Mouse (Mus musculus): ENCODE data around the gene Slc20a1. TPM values are rescaled to one million over a fixed set of nuclear protein-coding genes. Genes with fewer than 3 reads are reported as not detected.

Gene Slc20a1
- total RNA-seq, 1 experiment: 309 TPM

- in situ Hi-C loops (cut with MboI; ENCODE audit: low sequenced_read_pairs in 2 of 2, unreplicated experiment in 2 of 2): loop anchor here in 1 of 2 experiments (10.0 kb wide), 1 partner anchor 80 kb away; no protein-coding TSS in a partner anchor
- Histone ChIP-seq H3K4me3 (ENCODE audit: insufficient read depth in 1 of 2, low read depth in 1 of 2, low read length in 2 of 2, poor library complexity in 1 of 2, severe bottlenecking in 1 of 2) (no peak overlapping the region), H3K27ac (ENCODE audit: insufficient read depth, low read depth, low read length, poor library complexity, severe bottlenecking) (no peak overlapping the region), H3K4me1 (ENCODE audit: control insufficient read depth in 2 of 2, insufficient read depth in 2 of 2, low read length in 2 of 2, poor library complexity in 1 of 2) (peaks cover 6 to 15% of the 10 kb centered on the region in 2 experiments; a peak in 3 of 4 replicates), H3K36me3 (ENCODE audit: control insufficient read depth, insufficient read depth, low read length, poor library complexity, severe bottlenecking) (no peaks in the 10 kb centered on the region), H3K9me3 (ENCODE audit: control insufficient read depth, insufficient read depth, low read depth, low read length) (no peaks in the 10 kb centered on the region), H3K9ac (ENCODE audit: insufficient read depth, low read depth, low read length, poor library complexity, severe bottlenecking) (no peak overlapping the region)
- TF ChIP-seq MAFK (IDR thresholded peaks at IDR 0.05; ENCODE audit: insufficient read depth, low read depth, low read length): no peak
- TF ChIP-seq ZC3H11A (IDR thresholded peaks at IDR 0.05; ENCODE audit: borderline replicate concordance, low read depth, low read length): peak; percentile 45; the same call in 1 of the 2 replicates
- no peak for TF ChIP-seq ZNF384 (IDR thresholded peaks at IDR 0.05; ENCODE audit: low read depth, low read length)
- DNase-seq (ENCODE audit: low read depth, low spot score): no peak
Observed at GRCm38 (mm10) chr2:129174474-129174873, 24.1 kb upstream of the Slc20a1 start.

DNA sequence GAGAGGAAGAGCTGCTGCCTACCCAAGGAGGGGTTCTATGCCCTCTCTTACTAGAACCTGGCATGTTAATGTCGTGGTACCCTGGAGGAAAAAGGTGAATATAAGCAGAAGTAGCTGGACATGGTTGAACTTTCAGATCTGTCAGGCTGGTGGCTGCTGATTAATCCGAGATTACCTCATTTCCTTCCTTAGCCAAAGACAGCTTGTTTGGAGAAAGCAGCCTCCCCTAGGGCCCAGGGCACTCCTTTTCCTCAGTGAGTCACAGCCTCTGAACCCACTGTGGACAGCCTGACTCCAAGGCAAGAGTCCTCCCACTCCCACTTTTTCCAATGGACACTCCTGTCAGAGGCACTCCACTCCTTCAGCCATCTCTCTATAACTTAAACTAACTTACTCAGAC lies 22.9 kb upstream of the Slc20a1 start:
- Histone ChIP-seq H3K36me3 (ENCODE audit: control insufficient read depth, insufficient read depth, low read length, poor library complexity, severe bottlenecking) (no peaks in the 10 kb centered on the region), H3K9ac (ENCODE audit: insufficient read depth, low read depth, low read length, poor library complexity, severe bottlenecking) (no peak overlapping the region), H3K27ac (ENCODE audit: insufficient read depth, low read depth, low read length, poor library complexity, severe bottlenecking) (no peak overlapping the region), H3K4me3 (ENCODE audit: insufficient read depth in 1 of 2, low read depth in 1 of 2, low read length in 2 of 2, poor library complexity in 1 of 2, severe bottlenecking in 1 of 2) (no peak overlapping the region), H3K4me1 (ENCODE audit: control insufficient read depth in 2 of 2, insufficient read depth in 2 of 2, low read length in 2 of 2, poor library complexity in 1 of 2) (peaks cover 11 to 18% of the 10 kb centered on the region in 2 experiments; a peak in 3 of 4 replicates), H3K9me3 (ENCODE audit: control insufficient read depth, insufficient read depth, low read depth, low read length) (no peaks in the 10 kb centered on the region)
- no peak for DNase-seq (ENCODE audit: low read depth, low spot score)
- in situ Hi-C loops (cut with MboI; ENCODE audit: low sequenced_read_pairs in 2 of 2, unreplicated experiment in 2 of 2): loop anchor here in 1 of 2 experiments (10.0 kb wide), 1 partner anchor 79 kb away; no protein-coding TSS in a partner anchor
- TF ChIP-seq MAFK (IDR thresholded peaks at IDR 0.05; ENCODE audit: insufficient read depth, low read depth, low read length): no peak
- TF ChIP-seq ZNF384 (IDR thresholded peaks at IDR 0.05; ENCODE audit: low read depth, low read length): no peak
- no peak for TF ChIP-seq HCFC1 (IDR thresholded peaks at IDR 0.05; ENCODE audit: borderline replicate concordance, insufficient read depth, low read length)
- no peak for TF ChIP-seq ZC3H11A (IDR thresholded peaks at IDR 0.05; ENCODE audit: borderline replicate concordance, low read depth, low read length)

DNA sequence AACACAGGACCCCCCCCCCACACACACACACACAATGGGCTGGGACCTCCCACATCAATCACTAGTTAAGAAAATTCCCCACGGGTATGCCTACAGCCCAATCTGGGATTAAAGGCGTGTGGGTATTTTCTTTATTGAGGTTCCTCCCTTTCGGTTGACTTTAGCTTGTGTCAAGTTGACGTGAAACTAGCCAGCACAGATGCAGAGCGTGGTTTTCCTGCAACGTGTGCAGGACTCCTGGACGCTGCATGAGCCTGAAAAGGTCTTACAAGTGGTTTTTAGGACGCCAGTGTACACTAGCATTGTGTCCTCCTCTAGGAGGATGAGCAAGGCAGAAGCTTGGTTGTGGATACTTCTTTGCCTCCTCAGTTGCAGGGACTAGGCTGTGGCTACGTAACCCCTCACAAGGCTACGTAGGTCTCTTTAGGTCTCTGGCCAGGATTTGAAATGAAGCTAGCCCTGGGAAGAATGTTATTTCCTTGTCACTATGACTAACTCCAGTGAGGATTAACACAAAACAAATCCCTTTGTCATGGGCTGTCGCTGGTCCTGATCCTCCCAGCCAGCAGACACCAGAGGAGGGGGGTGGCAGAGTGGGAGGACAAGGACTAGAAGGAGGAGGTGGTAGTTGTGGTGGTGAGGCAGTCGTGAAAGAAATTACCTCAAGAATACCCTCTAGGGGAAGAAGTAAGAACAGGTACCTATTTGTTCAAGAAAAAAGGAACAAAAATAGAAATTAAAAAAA lies 21.7 kb upstream of the Slc20a1 start:
- Histone ChIP-seq H3K4me1 (ENCODE audit: control insufficient read depth in 2 of 2, insufficient read depth in 2 of 2, low read length in 2 of 2, poor library complexity in 1 of 2) (peaks cover 12 to 20% of the 10 kb centered on the region in 2 experiments; a peak in 3 of 4 replicates), H3K9ac (ENCODE audit: insufficient read depth, low read depth, low read length, poor library complexity, severe bottlenecking) (peak overlapping the region; percentile 10; the same call in 1 of the 2 replicates), H3K36me3 (ENCODE audit: control insufficient read depth, insufficient read depth, low read length, poor library complexity, severe bottlenecking) (no peaks in the 10 kb centered on the region), H3K9me3 (ENCODE audit: control insufficient read depth, insufficient read depth, low read depth, low read length) (no peaks in the 10 kb centered on the region), H3K4me3 (ENCODE audit: insufficient read depth in 1 of 2, low read depth in 1 of 2, low read length in 2 of 2, poor library complexity in 1 of 2, severe bottlenecking in 1 of 2) (no peak overlapping the region), H3K27ac (ENCODE audit: insufficient read depth, low read depth, low read length, poor library complexity, severe bottlenecking) (peak overlapping the region; percentile 75)
- no peak for DNase-seq (ENCODE audit: low read depth, low spot score)
- in situ Hi-C loops (cut with MboI; ENCODE audit: low sequenced_read_pairs in 2 of 2, unreplicated experiment in 2 of 2): loop anchor here in 1 of 2 experiments (10.0 kb wide), 1 partner anchor 78 kb away; no protein-coding TSS in a partner anchor
- TF ChIP-seq HCFC1 (IDR thresholded peaks at IDR 0.05; ENCODE audit: borderline replicate concordance, insufficient read depth, low read length) (no peak), ZC3H11A (IDR thresholded peaks at IDR 0.05; ENCODE audit: borderline replicate concordance, low read depth, low read length) (no peak), MAFK (IDR thresholded peaks at IDR 0.05; ENCODE audit: insufficient read depth, low read depth, low read length) (no peak), CHD2 (IDR thresholded peaks at IDR 0.05; ENCODE audit: low read depth, low read length) (no peak), ZNF384 (IDR thresholded peaks at IDR 0.05; ENCODE audit: low read depth, low read length) (no peak)

DNA sequence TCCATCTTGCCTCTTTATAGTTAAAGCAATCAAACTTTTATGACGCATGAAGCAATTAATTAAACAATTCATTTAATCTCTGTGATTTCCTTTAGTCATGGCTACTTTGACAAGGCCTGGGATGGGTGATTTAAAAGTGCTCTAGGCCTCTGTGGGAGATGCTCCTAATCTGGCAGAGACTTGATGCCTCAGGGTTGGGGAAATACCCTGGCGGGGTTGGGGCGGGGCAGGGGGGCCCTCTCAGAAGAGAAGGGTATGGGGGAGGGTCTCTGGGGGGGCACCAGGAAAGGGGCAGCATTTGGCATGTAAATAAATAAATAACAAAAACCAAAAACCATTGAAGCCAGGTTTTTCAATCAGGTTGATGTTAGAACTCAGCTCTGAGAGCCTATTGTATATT lies 20.9 kb upstream of the Slc20a1 start:
- Histone ChIP-seq H3K9me3 (ENCODE audit: control insufficient read depth, insufficient read depth, low read depth, low read length) (no peaks in the 10 kb centered on the region), H3K36me3 (ENCODE audit: control insufficient read depth, insufficient read depth, low read length, poor library complexity, severe bottlenecking) (no peaks in the 10 kb centered on the region), H3K27ac (ENCODE audit: insufficient read depth, low read depth, low read length, poor library complexity, severe bottlenecking) (peak overlapping the region; percentile 99; the same call in 1 of the 2 replicates), H3K4me1 (ENCODE audit: control insufficient read depth in 2 of 2, insufficient read depth in 2 of 2, low read length in 2 of 2, poor library complexity in 1 of 2) (peaks cover 12 to 20% of the 10 kb centered on the region in 2 experiments; a peak in 3 of 4 replicates), H3K4me3 (ENCODE audit: insufficient read depth in 1 of 2, low read depth in 1 of 2, low read length in 2 of 2, poor library complexity in 1 of 2, severe bottlenecking in 1 of 2) (no peak overlapping the region), H3K9ac (ENCODE audit: insufficient read depth, low read depth, low read length, poor library complexity, severe bottlenecking) (no peak overlapping the region)
- no peak for DNase-seq (ENCODE audit: low read depth, low spot score)
- no peak for TF ChIP-seq CHD2 (IDR thresholded peaks at IDR 0.05; ENCODE audit: low read depth, low read length)
- TF ChIP-seq HCFC1 (IDR thresholded peaks at IDR 0.05; ENCODE audit: borderline replicate concordance, insufficient read depth, low read length): no peak
- no peak for TF ChIP-seq ZNF384 (IDR thresholded peaks at IDR 0.05; ENCODE audit: low read depth, low read length)
- TF ChIP-seq ZC3H11A (IDR thresholded peaks at IDR 0.05; ENCODE audit: borderline replicate concordance, low read depth, low read length): no peak
- TF ChIP-seq MAFK (IDR thresholded peaks at IDR 0.05; ENCODE audit: insufficient read depth, low read depth, low read length): no peak
- in situ Hi-C loops (cut with MboI; ENCODE audit: low sequenced_read_pairs in 2 of 2, unreplicated experiment in 2 of 2): loop anchor here in 1 of 2 experiments (10.0 kb wide), 1 partner anchor 77 kb away; no protein-coding TSS in a partner anchor

Data from ES-E14 (cell line).